Mouse (Mus musculus): ENCODE measurements around the gene Lyzl4.

DNA sequence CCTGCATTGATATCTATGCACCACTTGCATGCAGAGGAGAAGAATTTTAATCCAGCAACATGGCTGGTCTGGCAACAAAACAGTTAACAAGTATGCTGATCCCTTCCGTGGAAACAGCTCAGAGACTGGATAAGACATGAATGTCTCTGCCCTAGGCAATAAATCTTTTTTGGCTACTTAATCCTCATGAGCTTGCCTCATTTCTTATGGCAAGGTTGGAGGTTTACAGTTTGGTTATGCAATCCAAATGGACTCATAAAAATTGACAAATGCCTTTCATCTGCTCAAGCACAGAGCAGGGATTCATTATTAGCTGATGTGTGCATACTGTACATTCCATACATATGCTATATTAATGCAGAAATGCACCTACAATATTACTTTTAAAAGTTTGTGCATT, 73.4 kb downstream of the Lyzl4 start:
- TF ChIP-seq E2F4 (IDR thresholded peaks at IDR 0.05; ENCODE audit: insufficient replicate concordance, low read depth, low read length): no peak
- TF ChIP-seq CTCF (conservative IDR thresholded peaks at IDR 0.05 in 1 of 2, IDR thresholded peaks at IDR 0.05 in 1 of 2; ENCODE audit: low read depth in 2 of 2, low read length in 2 of 2): no peak
- TF ChIP-seq POLR2AphosphoS2 (IDR thresholded peaks at IDR 0.05; ENCODE audit: low read depth, low read length): no peak
- TF ChIP-seq POLR2A (IDR thresholded peaks at IDR 0.05; ENCODE audit: low read depth, low read length): no peak
- no peak for TF ChIP-seq ZNF384 (IDR thresholded peaks at IDR 0.05; ENCODE audit: low read depth, low read length)
- no peak for TF ChIP-seq NELFE (IDR thresholded peaks at IDR 0.05; ENCODE audit: low read depth, low read length)
- no peak for TF ChIP-seq TBP (conservative IDR thresholded peaks at IDR 0.05; ENCODE audit: low read depth, low read length)
- TF ChIP-seq USF1 (IDR thresholded peaks at IDR 0.05; ENCODE audit: low read depth, low read length): no peak
- no peak for TF ChIP-seq PAX5 (IDR thresholded peaks at IDR 0.05; ENCODE audit: low read length)
- no peak for TF ChIP-seq RCOR1 (conservative IDR thresholded peaks at IDR 0.05; ENCODE audit: low read depth, low read length)
- no peak for TF ChIP-seq ZC3H11A (IDR thresholded peaks at IDR 0.05; ENCODE audit: low read depth, low read length)
